ENCODE assay signal across 8 mouse cellular contexts in the genomic region with DNA sequence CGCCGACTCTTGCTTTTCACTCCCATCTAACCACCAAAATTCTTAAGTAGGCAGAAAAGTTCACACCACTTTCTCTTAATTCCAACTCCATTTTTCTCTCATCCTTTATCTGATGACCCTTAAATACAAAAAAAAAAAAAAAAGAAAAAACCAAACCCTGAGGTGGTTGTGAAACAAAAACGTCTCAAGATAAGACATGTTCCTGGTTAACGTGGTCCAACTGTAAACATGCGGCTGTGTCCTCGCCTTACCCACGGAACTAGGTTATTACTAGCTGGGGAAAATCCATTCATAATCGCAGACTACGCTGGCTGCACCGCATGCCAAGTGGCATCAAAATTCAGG. TPM values are rescaled to one million over a fixed set of nuclear protein-coding genes. Genes with fewer than 3 reads are reported as not detected.
DNase-seq lines count a peak whose midpoint lies in the region; ATAC-seq and TF ChIP-seq lines count a peak whose summit lies in the region.

No protein-coding gene starts in this region.

- intact Hi-C loops in gastrocnemius, postnatal 14 days (cut with DNase I; ENCODE audit: low total_unique reads), result no loop called here

- peak overlapping the region; percentile 94 for H3K4me2 ChIP-seq in heart, embryonic 14.5 days (ENCODE audit: low read length)
- H3K4me2 ChIP-seq in hindbrain, embryonic 12.5 days (replicated peaks), result peak overlapping the region; percentile 86
- H3K4me2 ChIP-seq in midbrain, embryonic 11.5 days, result peak overlapping the region; percentile 89

- H3K9ac ChIP-seq in heart, embryonic 14.5 days (ENCODE audit: low read length), result peak overlapping the region; percentile 94
- H3K9ac ChIP-seq in MEL (ENCODE audit: control insufficient read depth, low read depth, low read length, poor library complexity, severe bottlenecking), result peak overlapping the region; percentile 98
- peak overlapping the region; percentile 95 for H3K9ac ChIP-seq in hindbrain, embryonic 12.5 days
- H3K9ac ChIP-seq in midbrain, embryonic 11.5 days (ENCODE audit: low read length), result peak overlapping the region; percentile 92

- DNase-seq in heart, adult 11 months, result no peak
- DNase-seq in MEL (ENCODE audit: low read depth, low spot score), result peak; percentile 61
- DNase-seq in midbrain, embryonic 11.5 days (ENCODE audit: low spot score, missing footprints), result no peak
- no peak for DNase-seq in layer of hippocampus, postnatal 14 days (ENCODE audit: low spot score in 2 of 2)
- no peak for DNase-seq in gastrocnemius, postnatal 14 days
- no peak for DNase-seq in ovary, adult 18-20 months (ENCODE audit: low spot score)

- peaks cover 0 to 15% of the 10 kb centered on the region in 2 experiments; a peak in 3 of 4 replicates for H3K4me1 ChIP-seq in heart, embryonic 14.5 days (ENCODE audit: control insufficient read depth in 2 of 2, insufficient read depth in 2 of 2, low read length in 2 of 2)
- peaks cover 16 to 36% of the 10 kb centered on the region in 2 experiments for H3K4me1 ChIP-seq in MEL (ENCODE audit: control insufficient read depth in 1 of 2, insufficient read depth in 2 of 2, low read length in 2 of 2)
- H3K4me1 ChIP-seq in hindbrain, embryonic 12.5 days, result peaks cover 11% of the 10 kb centered on the region
- H3K4me1 ChIP-seq in midbrain, embryonic 11.5 days (ENCODE audit: control insufficient read depth, insufficient read depth, low read length), result peaks cover 8% of the 10 kb centered on the region

- peak; percentile 31 to 65; a peak in 3 of 4 replicates for TF ChIP-seq EP300 in MEL (IDR thresholded peaks at IDR 0.05; ENCODE audit: low read depth in 1 of 2, low read length in 2 of 2)

- H3K36me3 ChIP-seq in heart, embryonic 14.5 days (ENCODE audit: control insufficient read depth, insufficient read depth, low read length), result peaks cover 30% of the 10 kb centered on the region
- peaks cover 14 to 56% of the 10 kb centered on the region in 2 experiments for H3K36me3 ChIP-seq in MEL (ENCODE audit: control insufficient read depth in 1 of 2, insufficient read depth in 2 of 2, low read length in 2 of 2)
- H3K36me3 ChIP-seq in hindbrain, embryonic 12.5 days, result peaks cover 31% of the 10 kb centered on the region
- H3K36me3 ChIP-seq in midbrain, embryonic 11.5 days (ENCODE audit: control insufficient read depth, insufficient read depth, low read length), result peaks cover 12% of the 10 kb centered on the region

- peak overlapping the region in 1 of 2 experiments; percentile 89; a peak in 2 of 4 replicates for H3K27ac ChIP-seq in heart, embryonic 14.5 days (replicated peaks in 1 of 2; ENCODE audit: control insufficient read depth in 1 of 2, insufficient read depth in 1 of 2, low read depth in 2 of 2, low read length in 2 of 2)
- peak overlapping the region; percentile 84 for H3K27ac ChIP-seq in MEL (ENCODE audit: control insufficient read depth, low read depth, low read length)
- peak overlapping the region; percentile 91 for H3K27ac ChIP-seq in hindbrain, embryonic 12.5 days
- no peak overlapping the region for H3K27ac ChIP-seq in midbrain, embryonic 11.5 days (ENCODE audit: low read depth, low read length)

- H3K4me3 ChIP-seq in heart, embryonic 14.5 days (ENCODE audit: control insufficient read depth in 1 of 2, insufficient read depth in 1 of 2, low read depth in 1 of 2, low read length in 2 of 2), result peak overlapping the region; percentile 74 to 83
- peak overlapping the region; percentile 81 to 98 for H3K4me3 ChIP-seq in MEL (ENCODE audit: control insufficient read depth in 1 of 2, insufficient read depth in 1 of 2, low read depth in 2 of 2, low read length in 2 of 2)
- peak overlapping the region; percentile 98 for H3K4me3 ChIP-seq in hindbrain, embryonic 12.5 days
- H3K4me3 ChIP-seq in midbrain, embryonic 11.5 days (ENCODE audit: low read depth, low read length), result peak overlapping the region; percentile 93

- no peak for TF ChIP-seq CTCF in MEL (IDR thresholded peaks at IDR 0.05 in 2 of 3, conservative IDR thresholded peaks at IDR 0.05 in 1 of 3; ENCODE audit: control insufficient read depth in 1 of 3, insufficient read depth in 1 of 3, low read depth in 2 of 3, low read length in 3 of 3, poor library complexity in 1 of 3, severe bottlenecking in 1 of 3)

- no peaks in the 10 kb centered on the region for H3K27me3 ChIP-seq in heart, embryonic 14.5 days (ENCODE audit: control insufficient read depth, insufficient read depth, low read length)
- no peaks in the 10 kb centered on the region for H3K27me3 ChIP-seq in MEL (ENCODE audit: control insufficient read depth in 1 of 2, insufficient read depth in 2 of 2, low read length in 2 of 2)
- H3K27me3 ChIP-seq in hindbrain, embryonic 12.5 days, result no peaks in the 10 kb centered on the region
- H3K27me3 ChIP-seq in midbrain, embryonic 11.5 days (ENCODE audit: control insufficient read depth, insufficient read depth, low read length), result no peaks in the 10 kb centered on the region

- peaks cover 56% of the 10 kb centered on the region for H3K79me2 ChIP-seq in MEL (ENCODE audit: control insufficient read depth, insufficient read depth, low read length, poor library complexity)

- H3K9me3 ChIP-seq in heart, embryonic 14.5 days (ENCODE audit: control insufficient read depth, low read length), result no peaks in the 10 kb centered on the region
- no peaks in the 10 kb centered on the region for H3K9me3 ChIP-seq in MEL (replicated peaks; ENCODE audit: insufficient read depth, low read length)
- H3K9me3 ChIP-seq in hindbrain, embryonic 12.5 days (replicated peaks), result no peaks in the 10 kb centered on the region
- H3K9me3 ChIP-seq in midbrain, embryonic 11.5 days (ENCODE audit: control insufficient read depth, low read length), result no peaks in the 10 kb centered on the region

- ATAC-seq in heart, embryonic 14.5 days (ENCODE audit: insufficient number of reproducible peaks, insufficient read depth, low FRiP score, low read depth), result no peak
- no peak for ATAC-seq in hindbrain, embryonic 12.5 days (ENCODE audit: low FRiP score)
- ATAC-seq in midbrain, embryonic 11.5 days (ENCODE audit: low FRiP score), result no peak

- no peak for TF ChIP-seq POLR2A in MEL (IDR thresholded peaks at IDR 0.05; ENCODE audit: control insufficient read depth in 1 of 2, insufficient read depth in 1 of 2, low read depth in 1 of 2, low read length in 2 of 2, poor library complexity in 1 of 2)

- WGBS in heart, embryonic 14.5 days, result 9% methylated on average over 10 of the region's 10 CpGs
- WGBS in hindbrain, embryonic 12.5 days, result 21% methylated on average over 10 of the region's 10 CpGs
- WGBS in midbrain, embryonic 11.5 days, result 25% methylated on average over 10 of the region's 10 CpGs

- TF ChIP-seq RAD21 in MEL (IDR thresholded peaks at IDR 0.05; ENCODE audit: low read depth, low read length), result no peak

TF ChIP-seq in MEL, 35 proteins besides CTCF, POLR2A, EP300 and RAD21 (continues in another document):
- TF ChIP-seq MEF2A (IDR thresholded peaks at IDR 0.05; ENCODE audit: extremely low read depth, insufficient replicate concordance, low read depth, low read length, poor library complexity, severe bottlenecking) (no peak), ZKSCAN1 (IDR thresholded peaks at IDR 0.05; ENCODE audit: low read depth, low read length) (no peak), BHLHE40 (IDR thresholded peaks at IDR 0.05; ENCODE audit: borderline replicate concordance, low read depth, low read length) (no peak), GABPA (IDR thresholded peaks at IDR 0.05; ENCODE audit: low read depth, low read length) (no peak), RCOR1 (IDR thresholded peaks at IDR 0.05; ENCODE audit: low read depth, low read length) (no peak), MAX (IDR thresholded peaks at IDR 0.05; ENCODE audit: low read length) (peak; percentile 80), MYB (IDR thresholded peaks at IDR 0.05; ENCODE audit: low read depth, low read length) (peak; percentile 54; the same call in 1 of the 2 replicates), SMC3 (IDR thresholded peaks at IDR 0.05; ENCODE audit: low read depth, low read length) (no peak), ELF1 (IDR thresholded peaks at IDR 0.05; ENCODE audit: low read depth, low read length) (no peak), ZNF384 (IDR thresholded peaks at IDR 0.05; ENCODE audit: low read depth, low read length) (peak; percentile 73), MYC (IDR thresholded peaks at IDR 0.05; ENCODE audit: low read depth, low read length) (peak; percentile 66), SIN3A (IDR thresholded peaks at IDR 0.05; ENCODE audit: low read length) (peak; percentile 84), USF1 (IDR thresholded peaks at IDR 0.05; ENCODE audit: low read depth, low read length) (no peak), TBP (IDR thresholded peaks at IDR 0.05; ENCODE audit: low read depth, low read length) (no peak), MXI1 (IDR thresholded peaks at IDR 0.05; ENCODE audit: low read depth, low read length) (peak; percentile 87), MAZ (IDR thresholded peaks at IDR 0.05; ENCODE audit: low read depth, low read length) (no peak), UBTF (IDR thresholded peaks at IDR 0.05; ENCODE audit: borderline replicate concordance, insufficient read depth, low read depth, low read length) (no peak), TCF12 (IDR thresholded peaks at IDR 0.05; ENCODE audit: low read depth, low read length) (0 out of 2 replicates have a peak, but pooled peaks have one; percentile 10), JUND (IDR thresholded peaks at IDR 0.05; ENCODE audit: low read depth, low read length) (no peak)

RNA-seq across cellular contexts. Expression of a gene that starts 8.3 kb away (rescaled TPM):
- polyA plus RNA-seq in heart, embryonic 14.5 days (2014; fragmentation: Nextera tagmentation; extraction: Ambion mirVana), result 158 and 159 TPM in 2 replicates
- 326 and 387 TPM in 2 replicates for total RNA-seq in MEL (2012; rRNA removed)
- 1,000 to 10,000 TPM in 1 of 2 experiments, 100 to 1,000 TPM in 1; 921 to 2,567 TPM for polyA plus RNA-seq in MEL (2012; ENCODE audit: insufficient read depth in 1 of 2, insufficient read length in 2 of 2, low read depth in 1 of 2, low replicate concordance in 2 of 2, missing spikeins in 1 of 2)
- 190 and 195 TPM in 2 replicates for polyA plus RNA-seq in hindbrain, embryonic 12.5 days (2016; fragmentation: Nextera tagmentation; extraction: Ambion mirVana)
- polyA plus RNA-seq in midbrain, embryonic 11.5 days (2014; fragmentation: Nextera tagmentation; extraction: Ambion mirVana), result 243 and 247 TPM in 2 replicates
- 100 to 1,000 TPM; 134 to 137 TPM for total RNA-seq in layer of hippocampus, postnatal 14 days (2021)
- total RNA-seq in gastrocnemius, postnatal 14 days (2021), result 100 to 1,000 TPM; 159 to 171 TPM

RNA-seq across cellular contexts. Expression of a gene that starts 57.2 kb away (rescaled TPM):
- polyA plus RNA-seq in heart, embryonic 14.5 days (2014; fragmentation: Nextera tagmentation; extraction: Ambion mirVana), result 0.15 and 0.18 TPM in 2 replicates
- 0.07 and 0.12 TPM in 2 replicates for total RNA-seq in MEL (2012; rRNA removed)
- polyA plus RNA-seq in MEL (2012; ENCODE audit: insufficient read depth in 1 of 2, insufficient read length in 2 of 2, low read depth in 1 of 2, low replicate concordance in 2 of 2, missing spikeins in 1 of 2), result 1 to 10 TPM in 1 of 2 experiments, not detected in 1; 1.4 TPM
- polyA plus RNA-seq in hindbrain, embryonic 12.5 days (2016; fragmentation: Nextera tagmentation; extraction: Ambion mirVana), result 2.9 and 3.0 TPM in 2 replicates
- polyA plus RNA-seq in midbrain, embryonic 11.5 days (2014; fragmentation: Nextera tagmentation; extraction: Ambion mirVana), result 19.6 and 19.9 TPM in 2 replicates
- total RNA-seq in layer of hippocampus, postnatal 14 days (2021), result not detected
- under 1 TPM; 0.31 to 0.45 TPM for total RNA-seq in gastrocnemius, postnatal 14 days (2021)
